Mouse (Mus musculus): ENCODE data around the gene Tollip. TPM values are rescaled to one million over a fixed set of nuclear protein-coding genes. Genes with fewer than 3 reads are reported as not detected.

The Tollip gene
- polyA plus RNA-seq, 1 experiment, result 131 TPM

DNA sequence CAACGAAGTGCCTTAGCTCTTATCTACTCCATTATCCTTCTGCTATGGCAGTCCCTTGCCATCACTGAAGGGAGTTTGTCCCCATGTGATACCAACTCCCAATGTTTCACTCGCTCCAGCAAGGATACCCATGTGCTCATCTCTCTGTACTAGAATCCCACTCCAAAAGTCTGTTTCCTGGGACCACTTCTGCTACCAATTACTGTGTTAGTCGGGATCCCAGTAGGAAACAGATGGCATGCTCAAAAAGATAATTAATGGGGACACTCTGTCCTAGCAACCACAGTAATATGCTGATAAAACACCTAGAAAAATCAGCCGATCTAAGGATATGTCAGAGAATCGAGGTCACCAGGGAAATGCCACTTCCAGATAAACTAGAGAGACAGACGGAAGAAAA, 9.7 kb downstream of the Tollip start:
- 86% methylated on average over 6 of the region's 6 CpGs for WGBS
- no peak overlapping the region for H3K27ac ChIP-seq (ENCODE audit: control insufficient read depth, insufficient read depth, low read length)
- H3K4me3 ChIP-seq (ENCODE audit: control insufficient read depth, insufficient read depth, low read length), result no peak overlapping the region
- H3K4me1 ChIP-seq (replicated peaks; ENCODE audit: control insufficient read depth, insufficient read depth, low read length), result no peaks in the 10 kb centered on the region
- no peaks in the 10 kb centered on the region; the same call in 1 of the 2 replicates for H3K27me3 ChIP-seq (ENCODE audit: control insufficient read depth, insufficient read depth, low read length)
- no peak for TF ChIP-seq CTCF (IDR thresholded peaks at IDR 0.05; ENCODE audit: borderline replicate concordance, control insufficient read depth, extremely low read depth, insufficient read depth, low read length, poor library complexity)
- TF ChIP-seq POLR2A (IDR thresholded peaks at IDR 0.05; ENCODE audit: control insufficient read depth, extremely low read depth, insufficient read depth, low read length, poor library complexity), result no peak
- H3K36me3 ChIP-seq (ENCODE audit: control insufficient read depth, insufficient read depth, low read length), result no peaks in the 10 kb centered on the region
- DNase-seq, result no peak

DNA sequence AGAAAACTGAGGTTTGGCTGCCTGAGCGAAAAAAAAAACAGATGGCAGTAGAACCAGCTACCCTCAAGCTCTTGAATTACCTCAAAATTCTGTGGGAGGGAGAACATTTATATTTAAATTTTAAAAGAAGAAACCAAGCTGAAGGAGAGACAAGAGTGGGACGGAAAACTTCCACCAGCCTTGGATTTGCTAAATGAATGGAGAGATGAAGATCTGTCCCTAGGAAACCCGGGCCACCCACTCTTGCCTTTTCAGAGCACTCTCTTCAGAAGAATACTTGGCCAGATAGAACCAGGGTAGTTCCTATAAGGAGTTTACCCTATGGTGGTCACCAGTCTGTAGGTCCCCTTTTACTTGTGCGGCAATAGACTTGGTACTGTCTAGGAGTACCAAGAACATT, 15.5 kb downstream of the Tollip start:
- WGBS, result 90% methylated on average over 4 of the region's 4 CpGs
- no peaks in the 10 kb centered on the region; the same call in 1 of the 2 replicates for H3K27me3 ChIP-seq (ENCODE audit: control insufficient read depth, insufficient read depth, low read length)
- peak overlapping the region; percentile 26; the same call in 1 of the 2 replicates for H3K27ac ChIP-seq (ENCODE audit: control insufficient read depth, insufficient read depth, low read length)
- TF ChIP-seq CTCF (IDR thresholded peaks at IDR 0.05; ENCODE audit: borderline replicate concordance, control insufficient read depth, extremely low read depth, insufficient read depth, low read length, poor library complexity) (no peak), POLR2A (IDR thresholded peaks at IDR 0.05; ENCODE audit: control insufficient read depth, extremely low read depth, insufficient read depth, low read length, poor library complexity) (no peak)
- H3K4me3 ChIP-seq (ENCODE audit: control insufficient read depth, insufficient read depth, low read length), result peak overlapping the region; percentile 34
- H3K4me1 ChIP-seq (replicated peaks; ENCODE audit: control insufficient read depth, insufficient read depth, low read length), result peaks cover 11% of the 10 kb centered on the region
- no peaks in the 10 kb centered on the region for H3K36me3 ChIP-seq (ENCODE audit: control insufficient read depth, insufficient read depth, low read length)
- peak; percentile 9 for DNase-seq

DNA sequence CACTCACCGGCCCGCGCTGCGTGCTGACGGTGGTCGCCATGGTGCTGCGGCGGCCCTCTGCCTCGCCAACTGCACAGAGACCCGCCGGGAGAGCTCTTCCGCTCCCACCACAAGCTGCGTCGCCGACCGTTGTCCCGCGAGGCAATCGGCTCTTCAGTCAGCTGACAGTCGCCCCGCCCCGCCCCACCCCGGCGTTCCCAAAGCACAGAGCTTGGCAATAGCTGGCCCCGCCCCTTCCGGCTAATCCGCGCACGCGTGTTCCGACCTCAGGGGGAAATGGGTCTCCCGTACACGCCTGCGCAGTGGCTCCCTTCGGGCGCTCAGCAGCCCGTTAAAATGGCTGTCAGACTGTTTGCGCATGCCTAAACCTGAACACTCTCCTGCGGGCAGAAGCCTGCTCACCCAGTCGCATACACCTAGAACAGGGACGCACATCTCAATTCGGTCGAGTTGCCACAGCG, 16.0 kb downstream of the Tollip start:
- TF ChIP-seq CTCF (IDR thresholded peaks at IDR 0.05; ENCODE audit: borderline replicate concordance, control insufficient read depth, extremely low read depth, insufficient read depth, low read length, poor library complexity), result peak; percentile 69; the same call in 1 of the 2 replicates
- TF ChIP-seq POLR2A (IDR thresholded peaks at IDR 0.05; ENCODE audit: control insufficient read depth, extremely low read depth, insufficient read depth, low read length, poor library complexity), result peak; percentile 79
- peak; percentile 100 for DNase-seq
- H3K4me1 ChIP-seq (replicated peaks; ENCODE audit: control insufficient read depth, insufficient read depth, low read length), result peaks cover 11% of the 10 kb centered on the region
- H3K27me3 ChIP-seq (ENCODE audit: control insufficient read depth, insufficient read depth, low read length), result no peaks in the 10 kb centered on the region; the same call in 1 of the 2 replicates
- WGBS, result under 1% methylated on average over 44 of the region's 44 CpGs
- peak overlapping the region; percentile 82 for H3K4me3 ChIP-seq (ENCODE audit: control insufficient read depth, insufficient read depth, low read length)
- no peaks in the 10 kb centered on the region for H3K36me3 ChIP-seq (ENCODE audit: control insufficient read depth, insufficient read depth, low read length)
- peak overlapping the region; percentile 26; the same call in 1 of the 2 replicates for H3K27ac ChIP-seq (ENCODE audit: control insufficient read depth, insufficient read depth, low read length)

DNA sequence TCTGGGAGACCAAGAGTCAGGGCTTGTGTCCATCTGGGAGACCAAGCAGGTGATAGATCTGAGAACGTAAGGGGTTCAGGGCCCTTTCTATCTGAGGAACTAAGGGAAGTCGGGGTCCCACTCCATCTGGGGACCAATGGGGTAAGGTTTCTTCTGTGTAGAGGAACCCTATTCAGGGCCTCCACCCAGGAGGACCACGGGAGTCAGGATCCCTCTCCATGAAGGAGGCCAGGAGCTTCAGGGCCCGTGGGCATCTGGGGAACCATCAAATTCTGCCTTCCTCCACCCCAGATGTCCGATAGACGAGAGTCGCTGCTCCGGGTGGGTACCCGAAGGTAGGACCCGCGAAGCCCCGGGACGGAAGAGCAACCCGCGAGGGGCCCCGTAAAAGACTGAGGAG, 16.5 kb downstream of the Tollip start:
- peaks cover 11% of the 10 kb centered on the region for H3K4me1 ChIP-seq (replicated peaks; ENCODE audit: control insufficient read depth, insufficient read depth, low read length)
- H3K27me3 ChIP-seq (ENCODE audit: control insufficient read depth, insufficient read depth, low read length), result no peaks in the 10 kb centered on the region; the same call in 1 of the 2 replicates
- under 1% methylated on average over 16 of the region's 16 CpGs for WGBS
- H3K27ac ChIP-seq (ENCODE audit: control insufficient read depth, insufficient read depth, low read length), result peak overlapping the region; percentile 4; the same call in 1 of the 2 replicates
- H3K4me3 ChIP-seq (ENCODE audit: control insufficient read depth, insufficient read depth, low read length), result peak overlapping the region; percentile 82
- DNase-seq, result no peak
- TF ChIP-seq POLR2A (IDR thresholded peaks at IDR 0.05; ENCODE audit: control insufficient read depth, extremely low read depth, insufficient read depth, low read length, poor library complexity) (no peak), CTCF (IDR thresholded peaks at IDR 0.05; ENCODE audit: borderline replicate concordance, control insufficient read depth, extremely low read depth, insufficient read depth, low read length, poor library complexity) (no peak)
- H3K36me3 ChIP-seq (ENCODE audit: control insufficient read depth, insufficient read depth, low read length), result no peaks in the 10 kb centered on the region

DNA sequence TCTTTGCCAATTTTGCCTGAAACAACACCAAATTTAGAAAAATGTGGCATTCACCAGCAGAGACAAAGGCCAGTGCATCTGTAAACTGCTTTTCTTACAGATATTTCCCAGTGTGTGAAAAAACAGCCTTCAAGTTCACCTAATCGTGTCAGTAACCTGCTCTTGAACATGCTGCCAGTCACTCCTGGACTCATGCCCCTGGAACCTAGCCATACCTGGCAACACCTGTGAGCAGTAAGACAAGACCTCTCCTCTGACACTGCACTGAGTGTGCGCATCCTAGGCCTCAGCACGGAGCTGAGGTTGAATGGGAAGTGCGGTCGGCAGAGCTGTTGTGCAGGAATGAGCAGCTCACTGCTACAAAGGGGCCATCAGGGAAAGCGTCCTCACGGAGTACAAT, 26.2 kb downstream of the Tollip start:
- 98% methylated on average over 7 of the region's 7 CpGs for WGBS
- no peak overlapping the region for H3K4me3 ChIP-seq (ENCODE audit: control insufficient read depth, insufficient read depth, low read length)
- peaks cover 56% of the 10 kb centered on the region for H3K36me3 ChIP-seq (ENCODE audit: control insufficient read depth, insufficient read depth, low read length)
- no peaks in the 10 kb centered on the region for H3K27me3 ChIP-seq (ENCODE audit: control insufficient read depth, insufficient read depth, low read length)
- no peak for DNase-seq
- TF ChIP-seq CTCF (IDR thresholded peaks at IDR 0.05; ENCODE audit: borderline replicate concordance, control insufficient read depth, extremely low read depth, insufficient read depth, low read length, poor library complexity) (no peak), POLR2A (IDR thresholded peaks at IDR 0.05; ENCODE audit: control insufficient read depth, extremely low read depth, insufficient read depth, low read length, poor library complexity) (no peak)
- no peaks in the 10 kb centered on the region for H3K4me1 ChIP-seq (replicated peaks; ENCODE audit: control insufficient read depth, insufficient read depth, low read length)
- no peak overlapping the region for H3K27ac ChIP-seq (ENCODE audit: control insufficient read depth, insufficient read depth, low read length)

DNA sequence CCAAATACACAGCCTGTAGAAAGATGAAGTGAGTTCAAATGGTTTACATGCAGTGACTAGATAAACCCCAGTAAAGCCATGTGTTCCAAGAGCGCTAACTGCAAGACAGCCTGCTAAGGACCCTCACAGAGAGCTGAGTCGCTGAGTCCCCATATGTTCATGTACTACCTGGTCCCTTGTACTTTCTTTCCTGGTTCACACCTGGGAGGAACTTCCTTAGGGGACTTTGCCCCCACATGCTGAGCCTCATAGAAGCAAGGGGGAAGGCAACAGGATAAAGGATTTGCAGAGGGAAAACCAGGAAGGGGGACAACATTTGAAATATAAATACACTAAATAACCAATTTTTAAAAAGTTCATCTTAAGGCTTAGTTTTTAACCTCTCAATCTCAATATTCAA, 39.5 kb downstream of the Tollip start:
- no peaks in the 10 kb centered on the region for H3K27me3 ChIP-seq (ENCODE audit: control insufficient read depth, insufficient read depth, low read length)
- H3K4me1 ChIP-seq (replicated peaks; ENCODE audit: control insufficient read depth, insufficient read depth, low read length), result no peaks in the 10 kb centered on the region
- H3K27ac ChIP-seq (ENCODE audit: control insufficient read depth, insufficient read depth, low read length), result no peak overlapping the region
- no peak for DNase-seq
- H3K4me3 ChIP-seq (ENCODE audit: control insufficient read depth, insufficient read depth, low read length), result no peak overlapping the region
- peaks cover 21% of the 10 kb centered on the region for H3K36me3 ChIP-seq (ENCODE audit: control insufficient read depth, insufficient read depth, low read length)
- WGBS, result 99% methylated on average over 2 of the region's 2 CpGs
- TF ChIP-seq POLR2A (IDR thresholded peaks at IDR 0.05; ENCODE audit: control insufficient read depth, extremely low read depth, insufficient read depth, low read length, poor library complexity), result no peak
- no peak for TF ChIP-seq CTCF (IDR thresholded peaks at IDR 0.05; ENCODE audit: borderline replicate concordance, control insufficient read depth, extremely low read depth, insufficient read depth, low read length, poor library complexity)

DNA sequence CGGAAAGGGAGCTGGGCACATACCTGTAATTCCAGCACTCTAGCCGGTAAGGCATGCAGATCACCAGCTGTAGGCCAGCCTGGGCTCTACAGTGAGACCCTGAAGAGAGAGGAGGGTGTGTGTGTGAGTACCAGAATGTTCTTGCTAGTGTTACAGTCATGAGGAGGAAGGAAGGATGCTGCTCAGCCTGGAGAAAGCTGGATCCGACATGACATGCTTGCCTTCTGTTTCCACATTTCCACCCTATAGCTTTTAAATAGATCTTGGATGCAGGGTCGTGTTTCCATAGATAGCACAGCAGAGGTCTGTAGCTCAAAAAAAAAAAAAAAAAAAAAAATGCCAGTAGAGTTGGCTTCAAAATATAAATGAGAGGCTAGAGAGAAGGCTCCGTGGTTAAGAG, 43.4 kb downstream of the Tollip start:
- Histone ChIP-seq H3K36me3 (ENCODE audit: control insufficient read depth, insufficient read depth, low read length) (no peaks in the 10 kb centered on the region), H3K27ac (ENCODE audit: control insufficient read depth, insufficient read depth, low read length) (no peak overlapping the region), H3K4me1 (replicated peaks; ENCODE audit: control insufficient read depth, insufficient read depth, low read length) (no peaks in the 10 kb centered on the region), H3K27me3 (ENCODE audit: control insufficient read depth, insufficient read depth, low read length) (no peaks in the 10 kb centered on the region), H3K4me3 (ENCODE audit: control insufficient read depth, insufficient read depth, low read length) (no peak overlapping the region)
- DNase-seq, result no peak
- TF ChIP-seq CTCF (IDR thresholded peaks at IDR 0.05; ENCODE audit: borderline replicate concordance, control insufficient read depth, extremely low read depth, insufficient read depth, low read length, poor library complexity), result no peak
- no peak for TF ChIP-seq POLR2A (IDR thresholded peaks at IDR 0.05; ENCODE audit: control insufficient read depth, extremely low read depth, insufficient read depth, low read length, poor library complexity)
- 93% methylated on average over 5 of the region's 5 CpGs for WGBS

Measured in thymus, adult 2 months (tissue).